Mouse (Mus musculus) CH12.LX (cell line): Measurements from ENCODE around the gene Tmem151b. TPM values are rescaled to one million over a fixed set of nuclear protein-coding genes. Genes with fewer than 3 reads are reported as not detected.

Experiments used
- DNase-seq: peaks from one replicate; pipeline ENCODE4 v3.0.0-alpha.2; 2013; ENCODE audit errors: extremely low read depth
- H3K27ac ChIP-seq: 2 replicates; pipeline ENCODE4 v1.5.1; 2012; ENCODE audit warnings: low read depth, mild to moderate bottlenecking, control low read depth, moderate library complexity; ENCODE audit not compliant: insufficient read depth
- H3K27me3 ChIP-seq: replicated peaks from 2 replicates; pipeline ENCODE3; 2012; ENCODE audit warnings: inconsistent platforms
- H3K36me3 ChIP-seq, 2 experiments: replicated peaks in 1 of 2; 2 replicates each; pipeline versions ENCODE3 to v1.6.1; 2012; ENCODE audit warnings: inconsistent platforms in 1 of 2, low read length in 1 of 2, mild to moderate bottlenecking in 1 of 2, mixed read lengths in 1 of 2, moderate library complexity in 1 of 2; ENCODE audit not compliant: control insufficient read depth in 1 of 2, insufficient read depth in 1 of 2
- H3K4me1 ChIP-seq, 2 experiments: 2 replicates each; pipeline ENCODE4 v1.6.1; 2012; ENCODE audit warnings: inconsistent platforms in 1 of 2, moderate library complexity in 1 of 2; ENCODE audit not compliant: insufficient read depth in 2 of 2, control insufficient read depth in 1 of 2
- H3K4me2 ChIP-seq: 2 replicates; pipeline ENCODE4 v1.6.1; 2012; ENCODE audit warnings: low read depth, mild to moderate bottlenecking, control low read depth; ENCODE audit not compliant: poor library complexity, insufficient read depth, severe bottlenecking
- H3K4me3 ChIP-seq, 3 experiments: fragments of 150-350 bp in 1 of 3; sonication (generic) in 1 of 3; replicated peaks in 1 of 3; 2 replicates each; pipeline versions ENCODE3 to v1.5.1; 2011 to 2012; ENCODE audit warnings: low read depth in 2 of 3, low read length in 2 of 3, mild to moderate bottlenecking in 2 of 3, moderate library complexity in 2 of 3, control low read depth in 1 of 3, improper control_type of control experiment in 1 of 3, inconsistent platforms in 1 of 3, mixed read lengths in 1 of 3; ENCODE audit not compliant: poor library complexity in 1 of 3
- H3K79me2 ChIP-seq: replicated peaks from 2 replicates; pipeline ENCODE4 v1.6.1; 2012; ENCODE audit warnings: mild to moderate bottlenecking, moderate library complexity; ENCODE audit not compliant: control insufficient read depth, poor library complexity, insufficient read depth, severe bottlenecking; ENCODE audit errors: extremely low read depth
- H3K9ac ChIP-seq: 2 replicates; pipeline ENCODE4 v1.6.1; 2012; ENCODE audit warnings: low read depth, mild to moderate bottlenecking, control low read depth, moderate library complexity; ENCODE audit not compliant: insufficient read depth
- H3K9me3 ChIP-seq: replicated peaks from 2 replicates; pipeline ENCODE3; 2012; ENCODE audit warnings: low read length, inconsistent platforms, mixed read lengths
- CHD1 ChIP-seq: IDR thresholded peaks from 2 replicates; pipeline ENCODE4 v1.6.1; 2012; ENCODE audit warnings: low read depth, low read length, improper control_type of control experiment, inconsistent platforms
- CTCF ChIP-seq, 2 experiments: IDR thresholded peaks in 1 of 2; conservative IDR thresholded peaks in 1 of 2; 2 replicates each; pipeline ENCODE4 v1.5.1; 2011 to 2012; ENCODE audit warnings: low read depth in 2 of 2, low read length in 2 of 2, improper control_type of control experiment in 1 of 2, inconsistent platforms in 1 of 2, mild to moderate bottlenecking in 1 of 2, moderate library complexity in 1 of 2
- E2F4 ChIP-seq: IDR thresholded peaks from 2 replicates; pipeline ENCODE4 v1.6.1; 2011; ENCODE audit warnings: low read depth, low read length, improper control_type of control experiment; ENCODE audit not compliant: insufficient replicate concordance
- ELF1 ChIP-seq: IDR thresholded peaks from 2 replicates; pipeline ENCODE4 v1.6.1; 2014; ENCODE audit warnings: low read depth, mild to moderate bottlenecking, inconsistent platforms, low read length, improper control_type of control experiment
- ETS1 ChIP-seq: conservative IDR thresholded peaks from 2 replicates; pipeline ENCODE4 v1.6.1; 2012; ENCODE audit warnings: low read depth, mild to moderate bottlenecking, inconsistent platforms, low read length, improper control_type of control experiment, moderate library complexity
- HCFC1 ChIP-seq: IDR thresholded peaks from 2 replicates; pipeline ENCODE4 v1.6.1; 2012; ENCODE audit warnings: low read depth, mild to moderate bottlenecking, inconsistent platforms, low read length, improper control_type of control experiment
- IRF4 ChIP-seq: IDR thresholded peaks from 2 replicates; pipeline ENCODE4 v1.6.1; 2014; ENCODE audit warnings: low read depth, mild to moderate bottlenecking, inconsistent platforms, low read length, improper control_type of control experiment
- JUND ChIP-seq: conservative IDR thresholded peaks from 2 replicates; pipeline ENCODE4 v1.6.1; 2011; ENCODE audit warnings: low read depth, low read length, improper control_type of control experiment
- MEF2A ChIP-seq: IDR thresholded peaks from 2 replicates; pipeline ENCODE4 v1.6.1; 2014; ENCODE audit warnings: low read depth, mild to moderate bottlenecking, inconsistent platforms, low read length, improper control_type of control experiment, borderline replicate concordance
- PAX5 ChIP-seq: IDR thresholded peaks from 2 replicates; pipeline ENCODE4 v1.6.1; 2012; ENCODE audit warnings: low read length, inconsistent platforms, mixed read lengths
- RAD21 ChIP-seq: IDR thresholded peaks from 2 replicates; pipeline ENCODE4 v1.6.1; 2011; ENCODE audit warnings: low read depth, mild to moderate bottlenecking, low read length, improper control_type of control experiment, moderate library complexity
- TBP ChIP-seq: conservative IDR thresholded peaks from 2 replicates; pipeline ENCODE4 v1.6.1; 2011; ENCODE audit warnings: low read depth, low read length, improper control_type of control experiment
- TCF12 ChIP-seq: IDR thresholded peaks from 2 replicates; pipeline ENCODE4 v1.6.1; 2014; ENCODE audit warnings: low read depth, mild to moderate bottlenecking, inconsistent platforms, low read length, improper control_type of control experiment
- UBTF ChIP-seq: IDR thresholded peaks from 2 replicates; pipeline ENCODE4 v1.6.1; 2012; ENCODE audit warnings: low read depth, mild to moderate bottlenecking, inconsistent platforms, low read length, improper control_type of control experiment, moderate library complexity
- USF1 ChIP-seq: IDR thresholded peaks from 2 replicates; pipeline ENCODE4 v1.6.1; 2014; ENCODE audit warnings: low read depth, mild to moderate bottlenecking, inconsistent platforms, low read length, improper control_type of control experiment
- ZC3H11A ChIP-seq: IDR thresholded peaks from 2 replicates; pipeline ENCODE4 v1.6.1; 2012; ENCODE audit warnings: low read depth, mild to moderate bottlenecking, inconsistent platforms, low read length, improper control_type of control experiment
- ZMIZ1 ChIP-seq: IDR thresholded peaks from 2 replicates; pipeline ENCODE4 v1.6.1; 2012; ENCODE audit warnings: low read depth, mild to moderate bottlenecking, inconsistent platforms, low read length, improper control_type of control experiment
- dilution Hi-C: fragments of 300-500 bp; cut with MboI; formaldehyde crosslinking; loops from 2 replicates; pipeline ENCODE4 v1.14.3; 2020; ENCODE audit warnings: low sequenced_read_pairs; ENCODE audit not compliant: extremely low pct_unique_long_range_greater_than_20kb, extremely low pct_ligation_motif_present
- in situ Hi-C: fragments of 300-500 bp; cut with MboI; formaldehyde crosslinking; loops from 3 replicates; pipeline ENCODE4 v1.14.3; 2019; ENCODE audit warnings: low sequenced_read_pairs, low pct_ligation_motif_present, low pct_unique_long_range_greater_than_20kb, mixed read lengths
- polyA plus RNA-seq: library from polyadenylated mRNA; unstranded; fragments of >175 nt; gene quantifications from 2 replicates; pipeline ENCODE4 v1.2.1, GENCODE M21; 2012; ENCODE audit warnings: low read depth; ENCODE audit not compliant: insufficient read length
- total RNA-seq, 2 experiments: library from RNA; depleted of rRNA; stranded (reverse); fragments of 300-350 nt in 1 of 2; fragments of >200 nt in 1 of 2; gene quantifications; 2 replicates each; pipeline ENCODE4 v1.2.3; 2012 to 2014

Tmem151b gene
- total and polyA plus RNA-seq, 3 experiments: 0.12 to 0.53 (median 0.42) TPM

- Histone ChIP-seq H3K36me3 (peaks cover 20 to 47% of the 10 kb centered on the region in 2 experiments), H3K79me2 (0 out of 2 replicates have a peak, but pooled peaks cover 3% of the 10 kb centered on the region), H3K27me3 (no peaks in the 10 kb centered on the region), H3K27ac (no peak overlapping the region), H3K4me2 (no peak overlapping the region), H3K4me3 (no peak overlapping the region), H3K9me3 (peaks cover 3% of the 10 kb centered on the region), H3K4me1 (peaks cover 19 to 51% of the 10 kb centered on the region in 2 experiments), H3K9ac (no peak overlapping the region)
- TF ChIP-seq CTCF (conservative IDR thresholded peaks at IDR 0.05 in 1 of 2, IDR thresholded peaks at IDR 0.05 in 1 of 2; ENCODE audit: low read depth in 2 of 2, low read length in 2 of 2): no peak
- no peak for TF ChIP-seq E2F4
- no peak for TF ChIP-seq TBP
- TF ChIP-seq ELF1: no peak
- TF ChIP-seq MEF2A: no peak
- no peak for TF ChIP-seq ZMIZ1
- TF ChIP-seq CHD1: no peak
- no peak for TF ChIP-seq JUND
- TF ChIP-seq ZC3H11A: no peak
- TF ChIP-seq RAD21: no peak
- no peak for TF ChIP-seq UBTF
- TF ChIP-seq PAX5: no peak
- no peak for TF ChIP-seq IRF4
- TF ChIP-seq TCF12: no peak
- dilution Hi-C loops: no loop called here
- DNase-seq: no peak
- in situ Hi-C loops: no loop called here
Measured at GRCm38 (mm10) chr17:45591701-45592605, 42.5 kb upstream of the Tmem151b start.

DNA sequence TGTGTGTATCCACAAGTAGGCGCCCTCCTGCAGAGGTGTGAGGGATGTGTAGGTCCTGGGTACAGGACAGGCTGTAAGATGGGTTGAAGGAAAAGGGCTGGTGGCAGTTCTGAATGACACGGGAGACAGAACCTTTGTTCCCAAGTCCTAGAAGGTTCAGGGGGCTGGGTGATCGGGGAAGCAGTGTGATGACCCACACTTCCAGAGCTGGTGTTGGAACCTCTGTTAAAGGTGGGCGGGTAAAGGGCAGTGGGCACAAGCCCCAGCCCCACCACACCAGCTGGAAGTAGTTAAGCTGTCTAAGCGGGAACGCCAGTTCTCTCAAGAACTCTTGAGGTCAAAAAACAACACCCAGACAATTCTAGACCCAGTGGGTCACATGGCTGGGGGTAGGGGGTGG lies 40.9 kb upstream of the Tmem151b start:
- Histone ChIP-seq H3K4me1 (peaks cover 13 to 37% of the 10 kb centered on the region in 2 experiments), H3K9ac (no peak overlapping the region), H3K79me2 (0 out of 2 replicates have a peak, but pooled peaks cover 3% of the 10 kb centered on the region), H3K36me3 (peaks cover 27 to 62% of the 10 kb centered on the region in 2 experiments), H3K4me3 (no peak overlapping the region), H3K9me3 (peaks cover 10% of the 10 kb centered on the region), H3K27me3 (no peaks in the 10 kb centered on the region), H3K4me2 (no peak overlapping the region), H3K27ac (no peak overlapping the region)
- dilution Hi-C loops: no loop called here
- DNase-seq: no peak
- TF ChIP-seq USF1: no peak
- TF ChIP-seq PAX5: no peak
- no peak for TF ChIP-seq HCFC1
- no peak for TF ChIP-seq ETS1
- no peak for TF ChIP-seq RAD21
- no peak for TF ChIP-seq TBP
- in situ Hi-C loops: no loop called here
